Mouse (Mus musculus) megakaryocyte, embryonic 14.5 days (primary cell): ENCODE measurements around the gene Pea15a.

Experiments
- FLI1 ChIP-seq: IDR thresholded peaks from 2 replicates; pipeline ENCODE4 v1.6.1; 2012; ENCODE audit warnings: low read length, inconsistent platforms, mixed read lengths
- GATA1 ChIP-seq: IDR thresholded peaks from 3 replicates; pipeline ENCODE4 v1.6.1; 2012; ENCODE audit warnings: mixed read lengths, low read length, inconsistent platforms, borderline replicate concordance

DNA sequence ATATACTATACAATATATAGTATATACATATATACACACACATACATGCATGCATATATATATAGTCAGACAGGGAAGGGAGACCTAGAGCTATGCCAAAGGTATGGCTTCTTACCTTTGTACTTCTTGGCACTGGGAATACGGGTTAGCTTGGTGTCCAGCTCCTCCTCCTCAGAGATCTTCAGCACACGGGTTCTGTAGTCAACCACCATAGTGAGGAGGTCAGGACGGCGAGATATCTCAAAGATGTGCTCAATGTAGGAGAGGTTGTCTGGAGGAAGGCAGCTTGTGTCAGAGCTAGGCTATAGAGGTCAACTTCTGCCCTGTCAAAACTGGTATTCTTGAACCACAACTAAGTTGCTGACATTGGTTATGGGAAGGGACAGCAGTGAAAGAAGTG, 7.6 kb downstream of the Pea15a start:
- no peak for TF ChIP-seq GATA1
- no peak for TF ChIP-seq FLI1
